Mouse (Mus musculus) cerebellum, adult 2 months (tissue): ENCODE results near the gene Zfp64. TPM values are rescaled to one million over a fixed set of nuclear protein-coding genes. Genes with fewer than 3 reads are reported as not detected.

Experiments
- DNase-seq, 2 experiments: peaks; one replicate each; pipeline ENCODE4 v3.0.0; 2021
- H3K27ac ChIP-seq: fragments of 200-500 bp; 2 replicates; pipeline ENCODE4 v1.5.1; 2012; ENCODE audit warnings: low read length, control low read depth, inconsistent platforms; ENCODE audit not compliant: insufficient read depth
- H3K27me3 ChIP-seq: fragments of 200-500 bp; 2 replicates; pipeline ENCODE4 v1.6.1; 2012; ENCODE audit warnings: inconsistent platforms, mild to moderate bottlenecking, low read length, moderate library complexity; ENCODE audit not compliant: control insufficient read depth, insufficient read depth
- H3K4me1 ChIP-seq: fragments of 200-500 bp; 2 replicates; pipeline ENCODE4 v1.6.1; 2011; ENCODE audit warnings: low read length; ENCODE audit not compliant: control insufficient read depth, insufficient read depth
- H3K4me3 ChIP-seq: fragments of 200-500 bp; replicated peaks from 2 replicates; pipeline ENCODE3; 2011; ENCODE audit warnings: mild to moderate bottlenecking, low read depth, low read length, control low read depth; ENCODE audit not compliant: insufficient read depth
- CTCF ChIP-seq: fragments of 200-500 bp; IDR thresholded peaks from 2 replicates; pipeline ENCODE4 v1.5.1; 2011; ENCODE audit warnings: low read depth, mild to moderate bottlenecking, control low read depth, low read length, moderate library complexity, borderline replicate concordance; ENCODE audit not compliant: insufficient read depth
- POLR2A ChIP-seq: fragments of 200-500 bp; IDR thresholded peaks from 2 replicates; pipeline ENCODE4 v1.6.1; 2011; ENCODE audit warnings: low read length, control low read depth, borderline replicate concordance; ENCODE audit not compliant: insufficient read depth
- WGBS: fragments of 180-500 bp; shearing (Covaris S2); methylation state at CpG from one replicate; pipeline ENCODE4 v1.1.7; 2018; 5-methylcytosine and 5-hydroxymethylcytosine counted together
- polyA plus RNA-seq: library from polyadenylated mRNA; depleted of rRNA; stranded (reverse); fragments of >200 nt; gene quantifications from 2 replicates; pipeline ENCODE4 v1.2.3, GENCODE M21; 2012

Gene Zfp64
- polyA plus RNA-seq, 1 experiment = 18.6 TPM

- DNase-seq = no peak
- no peak overlapping the region for H3K27ac ChIP-seq
- H3K27me3 ChIP-seq = no peaks in the 10 kb centered on the region
- TF ChIP-seq POLR2A (no peak), CTCF (no peak)
- H3K4me1 ChIP-seq = no peaks in the 10 kb centered on the region
- WGBS = 69% methylated on average over 8 of the region's 8 CpGs
- H3K4me3 ChIP-seq = no peak overlapping the region
Observed at GRCm38 (mm10) chr2:168884641-168885040, 70.7 kb downstream of the Zfp64 start.

DNA sequence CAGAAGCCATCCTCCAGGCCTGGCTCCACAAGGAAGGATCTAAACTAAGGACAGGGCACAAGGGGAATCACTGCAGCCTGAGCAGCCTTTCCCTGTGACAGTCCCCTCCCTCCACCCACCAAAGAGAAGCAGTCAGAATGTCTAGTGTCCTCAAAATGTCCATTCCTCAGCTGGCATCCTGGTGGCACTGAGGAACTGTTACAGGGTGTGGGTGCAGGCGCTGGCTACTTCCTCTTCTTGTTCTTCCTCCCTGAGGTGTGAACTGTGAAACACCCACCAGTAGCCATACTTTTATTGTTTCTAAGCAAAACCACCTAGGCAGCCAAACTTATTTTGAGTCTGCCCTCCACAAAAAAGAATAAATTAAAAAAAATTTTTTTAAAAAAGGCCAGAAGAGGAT is 72.4 kb downstream of the Zfp64 start:
- Histone ChIP-seq H3K27ac (no peak overlapping the region), H3K4me1 (no peaks in the 10 kb centered on the region), H3K27me3 (no peaks in the 10 kb centered on the region), H3K4me3 (no peak overlapping the region)
- no peak for TF ChIP-seq CTCF
- TF ChIP-seq POLR2A = no peak
- DNase-seq = no peak
- 100% methylated on average over 1 of the region's 1 CpGs for WGBS

- 39% methylated on average over 5 of the region's 5 CpGs for WGBS
- TF ChIP-seq CTCF = peak; percentile 63
- TF ChIP-seq POLR2A = no peak
- Histone ChIP-seq H3K27ac (no peak overlapping the region), H3K4me3 (no peak overlapping the region), H3K27me3 (no peaks in the 10 kb centered on the region), H3K4me1 (no peaks in the 10 kb centered on the region)
- DNase-seq = peak in 1 of 2 experiments; percentile 8
Observed at GRCm38 (mm10) chr2:168881927-168882326, 73.5 kb downstream of the Zfp64 start.

GRCm38 (mm10) chr2:168879573-168879972 is 75.8 kb downstream of the Zfp64 start:
- H3K27ac ChIP-seq = no peak overlapping the region
- TF ChIP-seq POLR2A = no peak
- no peaks in the 10 kb centered on the region for H3K4me1 ChIP-seq
- no peaks in the 10 kb centered on the region for H3K27me3 ChIP-seq
- no peak overlapping the region for H3K4me3 ChIP-seq
- DNase-seq = no peak
- WGBS = 88% methylated on average over 10 of the region's 10 CpGs

DNA sequence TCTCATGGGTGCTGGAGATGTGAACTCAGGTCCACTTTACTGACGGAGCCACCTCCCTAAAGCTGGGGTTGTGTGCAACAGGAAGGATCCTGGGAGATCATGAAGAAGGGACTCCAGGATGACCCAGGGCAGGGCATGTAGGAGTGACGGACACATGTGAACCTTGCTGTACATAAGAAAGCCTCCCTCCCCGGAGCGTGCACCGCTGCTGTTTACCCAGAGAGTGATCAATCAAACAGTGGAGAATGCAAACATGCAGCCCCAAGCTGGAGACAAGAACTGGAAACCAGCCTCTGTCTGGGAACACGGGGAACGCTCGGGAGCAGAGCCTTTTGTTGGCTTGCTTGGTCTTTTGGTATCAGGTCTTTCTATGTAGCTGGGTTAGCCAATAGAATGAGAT is 76.7 kb downstream of the Zfp64 start:
- DNase-seq = no peak
- H3K27ac ChIP-seq = no peak overlapping the region
- 94% methylated on average over 8 of the region's 8 CpGs for WGBS
- no peak for TF ChIP-seq CTCF
- no peak for TF ChIP-seq POLR2A
- H3K27me3 ChIP-seq = no peaks in the 10 kb centered on the region
- no peaks in the 10 kb centered on the region for H3K4me1 ChIP-seq
- H3K4me3 ChIP-seq = no peak overlapping the region

DNA sequence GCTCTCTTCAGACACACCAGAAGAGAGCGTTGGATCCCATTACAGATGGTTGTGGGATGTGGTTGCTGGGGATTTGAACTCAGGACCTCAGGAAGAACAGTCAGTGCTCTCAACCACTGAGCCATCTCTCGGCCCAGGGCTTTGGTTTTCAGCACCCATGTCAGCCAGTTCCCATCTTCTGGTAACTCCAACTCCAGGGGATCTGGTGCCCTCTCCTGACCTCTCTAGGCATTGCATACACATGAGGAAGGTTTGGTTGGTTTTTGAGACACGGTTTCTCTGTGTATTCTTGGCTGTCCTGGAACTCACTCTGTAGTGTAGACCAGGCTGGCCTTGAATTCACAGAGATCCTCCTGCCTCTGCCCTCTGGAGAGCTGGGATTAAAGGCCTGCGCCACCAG is 77.2 kb downstream of the Zfp64 start:
- no peak; the same call in 1 of the 2 replicates for TF ChIP-seq CTCF
- Histone ChIP-seq H3K27ac (no peak overlapping the region), H3K27me3 (no peaks in the 10 kb centered on the region), H3K4me1 (no peaks in the 10 kb centered on the region), H3K4me3 (no peak overlapping the region)
- no peak for DNase-seq
- WGBS = 86% methylated on average over 4 of the region's 4 CpGs

- 16% methylated on average over 10 of the region's 10 CpGs for WGBS
- no peaks in the 10 kb centered on the region; the same call in 1 of the 2 replicates for H3K27me3 ChIP-seq
- H3K4me1 ChIP-seq = no peaks in the 10 kb centered on the region
- TF ChIP-seq CTCF (no peak), POLR2A (no peak)
- no peak for DNase-seq
- H3K4me3 ChIP-seq = no peak overlapping the region
- no peak overlapping the region for H3K27ac ChIP-seq
Observed at GRCm38 (mm10) chr2:168876631-168877030, 78.8 kb downstream of the Zfp64 start.

GRCm38 (mm10) chr2:168874498-168874897 is 80.9 kb downstream of the Zfp64 start:
- no peak overlapping the region for H3K4me3 ChIP-seq
- no peak overlapping the region for H3K27ac ChIP-seq
- no peak for DNase-seq
- H3K27me3 ChIP-seq = no peaks in the 10 kb centered on the region; the same call in 1 of the 2 replicates
- TF ChIP-seq CTCF = no peak
- TF ChIP-seq POLR2A = no peak
- no peaks in the 10 kb centered on the region for H3K4me1 ChIP-seq
- WGBS = 91% methylated on average over 6 of the region's 6 CpGs

DNA sequence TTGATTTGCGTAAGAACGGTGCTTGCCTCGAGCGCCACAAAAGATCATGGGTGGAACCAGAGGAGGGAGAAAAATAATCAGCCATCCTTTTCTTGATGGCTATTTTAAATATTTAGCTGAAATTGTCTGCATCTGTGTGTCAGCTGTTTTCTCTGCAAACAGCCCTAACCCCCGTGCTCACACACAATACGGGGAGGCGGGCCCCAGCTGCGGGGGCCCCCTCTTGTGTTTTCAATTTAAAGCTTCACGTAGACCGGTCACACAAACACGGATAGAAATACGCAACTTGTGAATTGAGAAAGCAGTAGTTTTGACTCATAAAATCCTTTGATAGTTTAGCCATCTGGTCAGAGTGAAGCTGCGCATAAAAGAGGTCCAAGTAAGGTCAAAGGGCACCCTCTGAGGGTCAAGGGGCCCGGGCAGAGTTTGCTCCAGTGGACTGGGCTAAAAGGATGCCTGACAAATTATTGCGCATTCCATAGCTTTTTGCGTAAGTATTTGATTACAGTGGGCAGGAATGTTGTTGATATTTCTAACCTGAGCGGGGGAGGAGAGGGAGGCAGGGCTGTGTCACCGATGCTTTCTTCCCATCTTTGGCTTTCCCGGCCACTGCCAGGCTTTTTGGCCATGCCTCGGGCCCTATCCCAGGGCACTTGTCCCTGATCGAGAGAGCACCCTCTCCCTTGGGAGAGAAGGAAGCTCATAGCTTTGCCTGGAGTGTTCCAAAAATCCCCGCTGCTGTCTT is 83.4 kb downstream of the Zfp64 start:
- DNase-seq = no peak
- H3K27ac ChIP-seq = no peak overlapping the region
- H3K4me3 ChIP-seq = no peak overlapping the region
- H3K27me3 ChIP-seq = no peaks in the 10 kb centered on the region; the same call in 1 of the 2 replicates
- no peaks in the 10 kb centered on the region for H3K4me1 ChIP-seq
- TF ChIP-seq CTCF (no peak), POLR2A (no peak)
- 42% methylated on average over 22 of the region's 22 CpGs for WGBS
